Mouse (Mus musculus): ENCODE results near the gene Fam13c.

DNA sequence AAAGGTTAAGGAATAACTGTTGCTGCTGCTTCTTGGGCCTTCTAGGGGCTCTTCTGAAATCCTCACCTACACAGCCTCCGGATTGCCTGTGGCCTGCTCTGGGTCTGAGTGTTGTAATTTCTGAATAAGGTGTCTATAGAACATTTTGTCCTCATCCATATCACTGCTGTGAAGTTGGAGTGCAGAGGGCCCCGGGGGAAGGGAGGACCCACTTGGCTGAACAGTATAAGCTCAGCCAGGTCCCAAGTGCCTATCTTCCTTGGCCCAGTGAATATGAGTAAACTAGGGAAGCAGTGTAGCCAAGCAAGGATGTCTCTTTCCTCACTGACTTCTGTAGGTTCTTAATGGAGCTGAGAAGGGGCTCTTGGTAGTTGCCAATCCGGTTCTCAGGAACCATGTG lies 112.2 kb downstream of the Fam13c start:
- no peak for TF ChIP-seq CTCF (IDR thresholded peaks at IDR 0.05; ENCODE audit: control insufficient read depth, insufficient read depth, low read length)
- no peak for TF ChIP-seq POLR2A (IDR thresholded peaks at IDR 0.05; ENCODE audit: borderline replicate concordance, control insufficient read depth, low read depth, low read length)

Data from bone marrow, adult 2 months (tissue).